Mouse (Mus musculus) left cerebral cortex, postnatal 10 days (tissue): Measurements from ENCODE around the gene C1qbp. TPM values are rescaled to one million over a fixed set of nuclear protein-coding genes. Genes with fewer than 3 reads are reported as not detected.

ENCODE experiments used
- DNase-seq, 2 experiments: peaks; one replicate each; pipeline ENCODE4 v3.0.0; 2021 to 2022; ENCODE audit warnings: low spot score in 2 of 2, mixed read lengths in 1 of 2; ENCODE audit errors: extremely low spot score in 1 of 2
- intact Hi-C: fragments of 180-260 bp; cut with DNase I; formaldehyde crosslinking; loops from one replicate; pipeline ENCODE4 v1.15.1; 2025
- total RNA-seq, 2 experiments: library from RNA; stranded (reverse); gene quantifications; 2 replicates each; pipeline ENCODE4 v1.2.3; 2021

C1qbp gene
- total RNA-seq, 2 experiments from 2014 or later = 108 to 114 TPM

DNA sequence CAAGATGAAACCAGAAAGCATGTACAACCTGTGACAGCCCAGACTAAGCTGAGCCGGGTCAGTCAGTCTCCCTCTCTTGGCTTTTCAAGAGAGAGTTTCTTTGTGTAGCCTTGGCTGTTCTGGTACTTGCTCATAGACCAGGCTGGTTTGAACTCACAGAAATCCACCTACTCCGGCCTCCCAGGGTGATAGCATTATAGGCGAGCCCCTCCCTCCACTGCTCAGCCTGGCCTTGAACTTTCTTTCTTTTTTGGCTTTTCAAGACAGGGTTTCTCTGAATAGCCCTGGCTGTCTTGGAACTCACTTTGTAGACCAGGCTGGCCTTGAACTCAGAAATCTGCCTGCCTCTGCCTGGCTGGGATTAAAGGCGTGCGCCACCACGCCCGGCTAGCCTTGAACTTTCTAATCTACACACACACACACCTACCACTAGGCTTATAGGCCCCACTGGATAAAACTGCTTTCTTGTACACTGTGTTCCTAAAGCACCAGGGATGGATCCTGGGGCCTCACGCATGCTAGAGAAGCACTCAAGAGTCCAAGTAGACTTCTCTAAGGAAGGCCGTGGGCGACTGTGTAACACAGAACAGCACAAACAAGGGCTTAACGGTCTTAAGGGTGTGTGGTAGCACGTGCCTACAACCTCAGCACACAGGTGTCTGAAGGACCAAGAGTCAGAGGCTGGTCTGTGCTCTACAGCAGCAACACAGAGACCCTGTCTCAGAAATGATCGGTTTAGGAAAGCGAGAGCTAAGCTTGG, 1.9 kb downstream of the C1qbp start:
- intact Hi-C loops = no loop called here
- DNase-seq = no peak

DNA sequence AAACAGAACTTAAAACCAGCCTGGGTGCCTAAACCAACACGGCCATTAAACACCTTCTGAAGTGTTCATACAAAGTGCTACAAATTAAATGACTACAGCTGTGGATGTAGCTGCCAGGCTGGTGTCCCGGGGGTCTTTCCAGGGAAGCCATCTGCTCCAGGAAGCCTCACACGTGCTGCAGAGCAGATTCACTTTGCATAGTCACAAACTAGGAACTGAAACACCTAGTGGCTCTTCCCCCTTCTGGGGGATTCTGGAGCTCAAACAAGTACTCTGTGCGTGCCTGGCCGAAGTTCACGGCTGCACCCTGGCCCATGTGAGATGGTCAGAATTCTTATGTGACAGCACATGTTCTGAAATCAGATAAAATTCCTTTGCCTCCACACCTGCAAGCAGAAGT, 2.6 kb downstream of the C1qbp start:
- DNase-seq = no peak
- intact Hi-C loops = no loop called here

GRCm38 (mm10) chr11:70977293-70977692, 5.5 kb downstream of the C1qbp start:
- intact Hi-C loops = no loop called here
- no peak for DNase-seq

DNA sequence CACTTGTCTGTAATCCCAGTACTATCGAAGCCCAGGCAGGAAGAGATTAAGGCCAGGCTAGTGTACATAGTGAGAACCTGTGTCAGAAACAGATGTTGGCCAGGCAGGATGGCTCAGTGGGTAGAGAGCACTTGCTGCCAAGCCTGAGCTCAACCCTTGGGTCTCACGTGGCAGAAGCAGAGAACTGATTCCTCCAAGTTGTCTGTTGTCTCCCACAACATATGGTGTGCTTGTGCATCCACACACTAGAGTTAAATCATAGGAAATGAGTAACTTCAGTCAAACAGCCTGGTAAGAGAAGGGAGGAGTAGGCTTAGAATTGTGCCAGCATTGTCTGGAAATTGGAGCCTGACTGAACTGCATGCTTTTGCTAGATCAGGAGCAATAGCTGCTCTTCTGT, 7.6 kb downstream of the C1qbp start:
- intact Hi-C loops = no loop called here
- no peak for DNase-seq

- intact Hi-C loops = no loop called here
- no peak for DNase-seq
Observed at GRCm38 (mm10) chr11:70973947-70974346, 8.9 kb downstream of the C1qbp start.

- intact Hi-C loops = no loop called here
- DNase-seq = no peak
Observed at GRCm38 (mm10) chr11:70972586-70972985, 10.2 kb downstream of the C1qbp start.

DNA sequence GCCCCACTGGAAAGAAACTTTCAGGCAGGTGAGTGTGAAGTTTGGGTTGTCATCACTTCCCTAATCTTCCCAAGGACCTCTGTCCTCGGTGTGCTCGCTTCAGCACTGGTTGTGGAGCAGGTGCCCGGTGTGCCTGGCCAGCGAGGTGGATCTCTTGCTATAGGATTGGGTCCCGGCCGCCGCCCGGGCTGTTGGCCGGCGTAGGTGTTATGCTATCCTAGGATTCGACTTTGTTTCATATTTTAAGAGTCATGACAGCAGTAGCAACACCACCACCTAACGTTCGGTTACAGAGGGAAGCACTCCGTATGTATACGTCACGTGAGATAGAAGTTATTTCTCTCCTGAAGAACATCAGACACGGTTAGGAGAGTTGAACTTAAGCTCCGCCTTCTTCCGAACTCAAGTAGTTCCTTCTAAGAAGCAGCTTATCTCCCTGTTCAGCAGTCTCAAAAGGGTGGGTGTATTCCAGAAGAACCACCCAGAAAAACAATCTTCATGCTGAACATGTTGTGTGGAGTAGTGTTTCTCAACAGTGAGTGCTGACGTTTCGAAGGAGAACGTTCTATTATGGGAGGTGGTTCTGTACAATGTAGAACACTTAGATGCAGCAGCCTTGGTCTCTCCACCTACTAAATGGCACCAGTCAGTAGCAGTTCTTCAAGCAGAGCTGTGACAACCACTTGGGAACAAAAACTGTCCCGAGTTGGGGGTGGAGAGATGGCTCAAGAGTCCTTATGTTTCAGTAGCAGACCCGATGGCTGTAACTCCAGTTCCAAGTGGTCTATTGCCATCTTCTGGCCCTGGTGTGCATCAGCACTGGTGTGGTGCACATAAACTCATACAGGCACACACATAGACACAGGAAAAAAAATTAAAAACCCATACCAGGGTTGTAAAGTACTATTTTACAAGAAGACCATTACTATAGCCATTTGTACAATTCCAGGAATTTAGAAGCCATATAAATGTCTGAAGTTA, 12.0 kb downstream of the C1qbp start:
- intact Hi-C loops = no loop called here
- DNase-seq = peak in 1 of 2 experiments; percentile 33

DNA sequence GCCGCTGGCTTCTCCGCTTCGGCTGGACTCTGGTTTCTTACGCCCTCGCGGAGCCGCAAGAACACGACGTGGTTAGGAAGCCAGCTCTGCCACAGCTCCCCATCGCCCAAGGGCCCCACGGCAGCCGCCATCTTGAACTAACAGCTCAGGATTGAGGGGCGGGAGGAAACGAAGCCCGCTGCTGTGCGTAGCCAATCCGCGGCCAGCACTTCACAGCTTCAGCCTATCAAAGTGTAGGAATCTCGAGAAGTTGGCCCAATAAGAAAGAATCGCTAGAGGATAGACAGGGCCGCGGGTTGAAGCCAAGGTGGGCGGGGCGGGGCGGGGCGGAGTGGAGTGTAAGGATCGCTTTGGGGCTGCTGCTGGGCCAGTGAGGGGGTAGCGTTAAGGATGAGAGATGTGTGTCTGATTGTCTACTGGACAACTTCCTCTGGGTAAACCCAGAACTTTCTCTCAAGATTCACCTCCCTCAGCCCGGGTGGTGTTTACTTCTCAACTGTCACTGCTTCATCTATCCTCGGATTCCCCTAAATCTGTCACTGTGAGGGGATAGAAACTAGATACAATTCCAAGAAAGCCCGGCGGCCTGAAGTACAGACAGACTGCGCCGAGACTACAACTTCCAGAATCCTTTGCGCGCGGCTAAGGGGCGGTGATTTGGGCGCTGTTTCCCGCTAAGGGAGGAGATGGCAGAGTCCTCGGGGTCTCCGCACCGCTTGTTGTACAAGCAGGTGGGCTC, 12.8 kb downstream of the C1qbp start, which contains the start of the genes Nup88 and Rpain:
Gene Nup88 (minus strand): TSS at position 153 of the 739 bp plus-strand sequence.
Gene Rpain (plus strand): TSS at position 393 of the 739 bp plus-strand sequence.
- DNase-seq = peak; percentile 94 to 96
- intact Hi-C loops = no loop called here

DNA sequence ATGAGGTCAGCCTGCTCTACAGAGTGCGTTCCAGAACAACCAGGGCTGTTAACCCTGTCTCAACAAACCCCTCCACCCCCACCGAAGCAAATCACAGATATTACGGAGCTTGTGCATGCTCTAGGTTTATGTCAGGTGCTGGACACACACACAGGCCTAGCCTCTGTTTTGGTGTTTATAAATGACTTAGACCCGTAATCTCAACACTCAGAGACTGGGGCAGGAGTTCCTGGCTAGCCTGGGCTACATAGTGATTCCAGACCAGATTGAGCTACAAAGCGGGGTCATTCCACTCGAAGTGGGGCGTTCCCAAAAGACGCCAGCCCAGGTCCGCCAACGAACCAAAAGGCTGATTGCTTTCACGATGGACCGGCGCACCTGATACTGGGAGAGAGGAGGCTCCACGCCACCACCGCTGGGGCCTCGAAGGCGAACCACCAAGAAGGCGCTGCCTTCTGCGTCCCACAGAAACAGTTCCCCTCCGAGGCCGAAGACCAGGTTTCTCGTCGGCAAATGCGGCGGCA, 13.5 kb downstream of the C1qbp start:
- DNase-seq = no peak
- intact Hi-C loops = no loop called here

GRCm38 (mm10) chr11:70964222-70964907, 18.5 kb downstream of the C1qbp start:
- no peak for DNase-seq
- intact Hi-C loops = no loop called here

DNA sequence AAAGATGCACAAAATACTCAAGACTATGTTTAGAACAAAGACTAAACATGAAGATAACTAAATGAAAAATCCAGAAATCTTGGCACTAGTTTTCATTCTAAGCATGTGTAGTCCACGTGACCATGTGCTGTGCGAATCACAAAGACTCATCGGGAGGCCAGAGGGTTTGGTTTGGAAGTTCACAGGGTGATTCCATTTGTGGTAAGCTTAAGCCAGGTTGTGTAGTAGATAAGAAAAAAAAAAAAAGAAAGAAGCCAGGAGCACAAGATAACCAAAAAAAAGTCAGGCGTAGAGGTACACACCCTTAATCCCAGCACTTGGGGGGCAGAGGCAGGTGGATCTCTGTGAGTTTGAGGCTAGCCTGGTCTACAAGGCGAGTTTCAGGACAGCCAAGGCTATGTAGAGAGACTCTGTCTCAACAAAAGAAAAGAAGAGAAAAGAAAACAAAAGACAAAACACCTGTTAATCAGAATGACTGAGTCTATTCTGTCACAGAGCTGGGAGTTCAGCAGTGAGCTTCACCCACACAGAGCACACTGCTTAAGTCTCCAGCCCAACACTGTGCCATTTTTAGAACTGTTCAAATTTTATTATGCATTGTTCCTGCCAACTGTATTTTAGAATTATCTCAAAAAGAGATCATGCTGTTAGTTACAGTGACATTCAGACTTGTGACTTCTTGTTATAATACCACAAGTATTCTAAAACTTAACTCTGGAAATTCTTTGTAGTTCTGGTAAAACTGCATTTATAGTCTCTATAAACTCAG, 21.9 kb downstream of the C1qbp start:
- no peak for DNase-seq
- intact Hi-C loops = no loop called here

- DNase-seq = no peak
- intact Hi-C loops = no loop called here
Observed at GRCm38 (mm10) chr11:70954711-70955110, 28.1 kb downstream of the C1qbp start.

- intact Hi-C loops = no loop called here
- DNase-seq = no peak
Observed at GRCm38 (mm10) chr11:70944935-70945817, 37.6 kb downstream of the C1qbp start.

GRCm38 (mm10) chr11:70943651-70944050, 39.2 kb downstream of the C1qbp start:
- intact Hi-C loops = no loop called here
- DNase-seq = no peak

- intact Hi-C loops = no loop called here
- DNase-seq = no peak
Observed at GRCm38 (mm10) chr11:70942596-70942995, 40.2 kb downstream of the C1qbp start.

DNA sequence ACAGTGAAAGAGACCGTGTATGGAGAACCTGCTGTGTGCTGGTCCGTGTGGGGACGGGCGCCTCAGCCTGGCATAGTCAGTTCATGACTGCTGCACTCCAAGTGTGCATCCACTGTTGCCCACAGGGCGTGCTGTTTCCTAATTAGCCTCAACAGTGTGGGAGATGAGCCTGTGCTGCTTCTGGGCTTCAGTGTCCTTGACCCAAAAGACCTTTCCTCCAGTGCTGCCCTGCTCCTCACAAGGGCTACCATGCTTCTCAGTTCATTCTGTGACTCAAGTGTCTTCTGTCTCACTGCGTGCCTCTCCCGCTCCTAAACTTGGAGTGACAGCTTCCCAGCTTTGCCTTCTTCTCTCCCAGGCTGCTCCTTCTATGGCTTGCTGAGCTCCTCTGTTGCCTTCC, 47.5 kb downstream of the C1qbp start:
- intact Hi-C loops = no loop called here

DNA sequence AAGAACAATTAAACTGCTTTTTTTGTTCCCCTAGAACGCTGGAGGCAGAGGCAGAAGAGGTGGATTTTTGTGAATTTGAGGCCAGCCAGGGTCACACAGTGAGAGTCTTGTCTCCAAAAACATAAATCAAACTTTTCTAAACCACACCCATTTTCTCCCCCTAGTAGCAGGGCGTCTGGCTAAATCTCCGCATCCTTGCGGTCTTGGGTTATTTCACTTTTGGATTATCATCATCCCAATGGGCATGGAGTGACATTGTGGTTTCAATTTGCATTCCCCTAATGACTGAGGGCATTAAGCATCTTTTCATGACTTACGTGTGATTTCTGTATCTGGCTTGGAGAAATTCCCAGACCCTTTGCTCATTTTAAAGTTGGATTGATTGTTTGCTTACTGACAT, 51.4 kb downstream of the C1qbp start:
- intact Hi-C loops = no loop called here
- DNase-seq = no peak

More for the DNA sequence above, 47.5 kb downstream of the C1qbp start:
- DNase-seq = no peak
